Mouse (Mus musculus) frontal cortex, adult 2 months (tissue): ENCODE measurements around the gene Lrpprc. TPM values are rescaled to one million over a fixed set of nuclear protein-coding genes. Genes with fewer than 3 reads are reported as not detected.

Experiments
- DNase-seq, 2 experiments: peaks; one replicate each; pipeline ENCODE4 v3.0.0; 2022; ENCODE audit warnings: low spot score in 1 of 2; ENCODE audit errors: extremely low spot score in 1 of 2
- polyA plus RNA-seq: library from polyadenylated mRNA; depleted of rRNA; stranded (reverse); fragments of >200 nt; gene quantifications from 2 replicates; pipeline ENCODE4 v1.2.3, GENCODE M21; 2012; rRNA removed

The Lrpprc gene
- polyA plus RNA-seq, 1 experiment = 35.5 TPM

- peak in 1 of 2 experiments; percentile 44 for DNase-seq
Observed at GRCm38 (mm10) chr17:84675204-84675603, 115.4 kb downstream of the Lrpprc start.

- no peak for DNase-seq
Observed at GRCm38 (mm10) chr17:84674048-84674447, 116.5 kb downstream of the Lrpprc start.

- DNase-seq = no peak
Observed at GRCm38 (mm10) chr17:84672376-84673369, 117.9 kb downstream of the Lrpprc start.

GRCm38 (mm10) chr17:84667848-84668247, 122.7 kb downstream of the Lrpprc start:
- DNase-seq = no peak

- DNase-seq = no peak
Observed at GRCm38 (mm10) chr17:84665691-84666090, 124.9 kb downstream of the Lrpprc start.

- DNase-seq = no peak
Observed at GRCm38 (mm10) chr17:84665053-84665452, 125.5 kb downstream of the Lrpprc start.

- DNase-seq = no peak
Observed at GRCm38 (mm10) chr17:84658951-84659350, 131.6 kb downstream of the Lrpprc start.

GRCm38 (mm10) chr17:84658195-84658594, 132.4 kb downstream of the Lrpprc start:
- DNase-seq = no peak

- no peak for DNase-seq
Observed at GRCm38 (mm10) chr17:84657782-84658181, 132.8 kb downstream of the Lrpprc start.

GRCm38 (mm10) chr17:84657422-84657732, 133.2 kb downstream of the Lrpprc start:
- DNase-seq = no peak

GRCm38 (mm10) chr17:84656653-84657421, 133.8 kb downstream of the Lrpprc start:
- no peak for DNase-seq

GRCm38 (mm10) chr17:84656205-84656604, 134.4 kb downstream of the Lrpprc start:
- no peak for DNase-seq

Other genes with a start within 250 kb of the Lrpprc start
- gene Dync2li1, start 164.3 kb downstream of the Lrpprc start, polyA plus RNA-seq = 25.2 and 29.6 TPM in 2 replicates
- gene Abcg8, start 114.5 kb downstream of the Lrpprc start, polyA plus RNA-seq = not detected in 2 replicates
- 0.08 TPM in 1 of 2 replicates, not detected in the other for gene Abcg5, start 107.8 kb downstream of the Lrpprc start, polyA plus RNA-seq
- gene Ppm1b, start 166.0 kb upstream of the Lrpprc start, polyA plus RNA-seq = 91.0 and 93.8 TPM in 2 replicates
- gene Slc3a1, start 237.6 kb upstream of the Lrpprc start, polyA plus RNA-seq = 0.74 and 1.1 TPM in 2 replicates